Mouse (Mus musculus) naive thymus-derived CD4-positive, alpha-beta T cell, adult 2 months (primary cell): Measurements from ENCODE around the gene Prkg1.
"Not testable (repeated sequence)": the region's sequence is repeated elsewhere in the genome, so short reads cannot be mapped to it uniquely, and the experiment has no call there.

ENCODE experiments used
- DNase-seq: peaks from one replicate; pipeline ENCODE4 v3.0.0-alpha.2; 2011; ENCODE audit warnings: low read depth

Prkg1 gene

DNA sequence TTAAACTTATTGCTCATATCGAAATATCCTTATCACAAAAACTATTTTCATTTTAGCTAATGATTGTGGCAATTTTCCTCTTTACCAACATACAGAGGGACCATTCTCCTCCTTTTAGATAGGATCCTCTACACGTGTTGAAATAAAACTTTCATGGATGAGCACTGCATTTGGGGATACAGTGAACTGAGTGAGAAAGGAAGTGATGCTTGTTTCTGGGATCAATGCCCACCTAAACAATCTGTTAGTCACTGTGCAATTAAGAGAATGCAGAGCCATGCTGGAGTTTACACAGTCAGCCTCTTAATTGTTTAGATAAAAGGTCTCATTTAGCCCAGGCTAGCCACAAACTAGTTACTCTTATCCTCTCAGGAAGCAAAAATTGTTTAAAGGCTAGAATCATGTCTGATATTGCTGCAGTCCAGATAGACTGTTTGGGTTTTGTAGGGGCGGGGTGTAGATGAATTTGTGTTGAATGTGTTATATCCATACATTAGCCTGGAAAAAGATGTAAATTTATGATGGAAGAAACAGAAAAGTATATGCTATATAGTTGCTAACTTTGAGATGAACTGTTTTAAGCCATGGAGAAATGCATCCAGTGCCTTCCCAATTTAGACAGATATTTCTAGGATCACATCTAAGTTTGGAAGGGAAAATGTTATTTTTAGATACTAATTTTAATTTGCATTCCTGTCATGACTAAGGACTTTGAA lies 1151.5 kb downstream of the Prkg1 start:
- DNase-seq, result no peak

DNA sequence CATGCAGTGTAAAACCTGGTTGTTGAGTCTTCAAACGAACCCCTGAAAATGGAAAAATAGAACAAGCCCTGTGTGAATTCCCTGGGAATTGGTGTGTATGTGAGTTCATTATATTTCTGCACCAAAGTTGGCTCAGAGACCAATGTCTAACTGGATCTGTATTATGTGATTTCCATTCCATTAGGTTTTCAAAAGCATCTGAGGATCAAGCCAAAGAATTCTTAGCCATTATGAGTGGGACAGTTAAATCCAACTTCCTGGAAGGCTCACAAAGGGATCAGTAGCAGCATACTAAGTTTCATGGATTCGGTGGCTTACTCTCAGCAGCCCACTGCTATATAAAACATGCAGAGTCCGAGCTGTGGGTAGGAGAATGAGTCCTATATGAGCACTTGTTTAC lies 1178.5 kb downstream of the Prkg1 start:
- no peak for DNase-seq

GRCm38 (mm10) chr19:30564516-30564915 lies 1200.3 kb downstream of the Prkg1 start:
- no peak for DNase-seq

GRCm38 (mm10) chr19:30563876-30564275 lies 1201.0 kb downstream of the Prkg1 start:
- no peak for DNase-seq

DNA sequence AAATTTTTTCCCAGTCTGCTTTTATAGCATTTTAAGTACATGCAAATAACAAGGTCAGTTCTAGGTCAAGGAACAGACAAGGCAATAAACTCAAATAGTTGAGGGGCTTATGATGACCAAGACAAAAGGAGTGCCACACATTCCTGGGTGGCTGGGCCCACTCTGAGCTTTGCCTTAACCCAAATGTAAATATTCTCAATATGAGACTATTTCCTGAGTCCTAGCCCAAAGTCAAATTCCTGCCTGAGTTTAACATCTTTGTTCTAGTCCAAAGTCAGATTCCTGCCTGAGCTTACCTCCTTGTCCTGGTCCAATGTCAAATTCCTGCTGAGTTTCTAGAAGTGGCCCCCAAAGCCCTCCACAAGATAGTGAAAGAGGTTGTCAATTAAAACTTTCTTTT lies 1206.8 kb downstream of the Prkg1 start:
- no peak for DNase-seq

- DNase-seq, result peak; percentile 21
Observed at GRCm38 (mm10) chr19:30554467-30554881, 1210.4 kb downstream of the Prkg1 start.

DNA sequence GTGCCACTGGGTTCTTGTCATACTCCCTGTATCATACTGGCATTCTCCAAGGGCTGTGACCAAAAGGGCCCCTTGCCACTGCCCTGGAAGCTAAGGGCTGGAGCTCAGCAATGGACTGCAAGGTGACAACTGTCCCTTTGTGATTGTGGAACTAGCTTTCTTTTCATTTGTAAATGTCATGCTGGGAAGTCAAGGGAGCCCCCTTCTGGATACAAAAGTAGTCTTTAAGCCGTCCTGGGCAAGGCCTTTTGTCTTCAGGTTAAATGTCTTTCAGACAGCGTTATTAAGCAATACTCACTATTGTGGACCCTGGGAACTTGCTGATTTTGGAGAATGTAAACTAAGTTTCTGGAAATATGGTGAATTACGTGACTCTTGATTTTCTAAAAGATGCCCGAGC lies 1211.1 kb downstream of the Prkg1 start:
- DNase-seq, result no peak

GRCm38 (mm10) chr19:30552260-30552659 lies 1212.6 kb downstream of the Prkg1 start:
- DNase-seq, result no peak

DNA sequence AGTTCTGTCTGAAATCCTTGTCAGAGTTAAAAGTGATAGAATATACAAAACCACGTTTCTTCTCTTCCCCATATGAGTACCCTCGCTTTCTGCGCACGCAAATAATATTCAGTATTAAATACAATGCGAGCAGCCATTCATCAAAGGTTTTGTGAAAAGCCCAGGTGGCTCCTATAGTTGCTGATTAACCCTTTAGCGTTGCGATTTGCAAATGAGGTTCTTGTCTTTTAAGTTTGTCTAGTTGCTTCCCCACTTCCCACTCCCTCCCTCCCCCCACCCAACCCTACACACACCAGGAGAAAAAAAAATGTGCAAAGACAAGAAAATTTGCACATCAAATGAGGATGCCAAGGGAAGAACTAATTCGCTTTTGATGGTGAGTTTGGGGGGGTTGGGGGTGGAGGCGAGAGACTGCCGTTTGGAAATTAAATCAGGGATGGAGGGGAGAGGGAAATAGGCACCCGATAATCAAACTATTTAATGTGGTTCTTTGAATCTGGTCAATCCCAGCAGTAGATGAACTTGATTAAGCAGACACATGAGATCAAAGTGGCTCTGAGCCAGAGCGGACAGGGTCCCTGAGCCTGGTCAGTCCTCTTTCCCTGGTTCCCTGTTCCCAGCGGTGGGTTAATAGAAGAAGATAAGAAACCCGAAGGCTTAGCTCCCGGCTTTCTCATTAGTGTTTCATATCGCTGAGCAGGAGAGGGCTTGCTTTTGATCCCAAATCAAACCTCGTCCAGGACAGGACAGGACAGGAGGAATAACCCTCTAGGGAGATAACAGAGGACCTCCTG lies 1214.8 kb downstream of the Prkg1 start:
- DNase-seq, result no peak

DNA sequence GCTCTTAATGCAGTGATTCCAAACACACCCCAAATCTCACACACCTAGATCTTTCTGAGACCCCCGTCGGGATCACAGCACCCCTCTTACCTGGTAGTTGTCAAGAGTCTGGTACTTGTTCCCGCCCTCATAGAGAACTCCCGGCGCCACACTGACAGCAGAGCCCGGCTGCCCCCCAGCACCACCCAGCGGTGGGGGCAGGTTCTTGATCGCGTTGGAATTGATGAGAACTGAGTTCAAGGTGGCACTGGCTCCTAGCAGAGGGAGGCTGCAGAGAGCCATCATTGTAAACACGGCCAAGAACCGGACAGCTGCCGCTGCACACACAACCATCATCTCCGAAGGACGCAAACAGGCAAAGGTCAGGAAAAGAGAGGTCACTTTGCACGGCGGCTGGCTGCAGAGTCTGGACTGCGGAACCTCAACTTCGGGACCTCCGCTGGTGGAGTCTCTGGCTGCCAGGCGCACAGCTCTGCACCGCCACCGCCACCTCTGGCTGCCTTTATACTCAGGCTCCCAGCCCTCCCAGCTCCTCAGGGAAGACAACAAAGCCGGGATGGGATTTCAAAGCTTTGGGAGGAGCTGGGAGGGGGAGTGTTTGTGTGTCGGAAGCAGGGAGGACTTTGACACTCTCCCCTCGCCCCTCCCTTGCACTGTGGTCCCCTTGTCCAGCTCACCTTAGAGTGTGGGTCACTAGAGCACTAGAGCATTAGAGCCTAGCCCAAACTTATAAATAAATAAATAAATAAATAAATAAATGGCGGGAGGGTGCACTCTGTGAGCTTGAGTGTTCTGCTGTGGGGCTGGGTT lies 1215.6 kb downstream of the Prkg1 start, which contains the start of gene Dkk1:
TSS of gene Dkk1 (minus strand) at position 622 of the 810 bp plus-strand sequence.
- DNase-seq, result no peak

DNA sequence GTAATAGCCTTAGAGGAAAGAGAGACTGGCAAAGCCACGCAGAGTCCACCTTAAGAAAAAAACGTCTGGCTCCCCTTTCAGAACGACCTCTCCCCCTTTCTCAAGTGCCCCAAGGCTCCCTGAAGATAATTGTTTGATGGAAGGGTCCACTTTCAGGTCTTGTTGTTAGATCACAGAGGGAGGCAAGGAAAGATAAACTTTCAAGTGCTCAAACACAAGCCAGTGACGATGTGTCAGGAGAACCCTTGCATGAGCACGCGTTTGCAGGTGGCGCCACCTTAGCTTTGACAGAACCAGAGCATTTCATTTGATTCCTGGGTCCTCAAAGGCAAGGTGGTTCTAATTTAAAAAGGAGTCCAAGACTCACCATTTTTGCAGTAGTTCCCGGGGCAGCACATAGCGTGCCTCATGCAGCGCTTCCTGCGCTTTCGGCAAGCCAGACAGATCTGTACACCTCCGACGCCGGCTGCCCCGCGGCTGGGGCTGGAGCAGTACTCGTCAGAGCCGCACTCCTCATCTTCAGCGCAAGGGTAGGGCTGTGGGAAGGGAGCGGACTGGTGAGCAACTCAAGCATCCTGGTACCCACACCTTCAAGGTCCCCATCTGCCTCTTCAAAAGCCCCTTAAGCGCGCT lies 1216.3 kb downstream of the Prkg1 start:
- no peak for DNase-seq

GRCm38 (mm10) chr19:30539365-30539941 lies 1225.4 kb downstream of the Prkg1 start:
- not testable (repeated sequence) for DNase-seq

GRCm38 (mm10) chr19:30516771-30517170 lies 1248.1 kb downstream of the Prkg1 start:
- DNase-seq, result no peak
